Mouse (Mus musculus) heart, adult 18-20 months (tissue): ENCODE results near the gene Wdr92. TPM values are rescaled to one million over a fixed set of nuclear protein-coding genes. Genes with fewer than 3 reads are reported as not detected.
"Not testable (repeated sequence)": the region's sequence is repeated elsewhere in the genome, so short reads cannot be mapped to it uniquely, and the experiment has no call there.

Experiments used
- DNase-seq, 2 experiments: peaks; one replicate each; pipeline ENCODE4 v3.0.0; 2021 to 2022; ENCODE audit warnings: mixed read lengths in 1 of 2
- total RNA-seq, 2 experiments: library from RNA; stranded (reverse); gene quantifications; 2 replicates each; pipeline ENCODE4 v1.2.3; 2021

Wdr92 gene
- total RNA-seq, 2 experiments from 2014 or later: 11.1 to 11.7 TPM

- DNase-seq: peak; percentile 97 to 98
Observed at GRCm38 (mm10) chr11:17211258-17212140, 29.6 kb downstream of the Wdr92 start, which contains the start of gene Pno1. Pno1 (minus strand) TSS chr11:17211568.

GRCm38 (mm10) chr11:17212141-17212495 is 30.2 kb downstream of the Wdr92 start:
- no peak for DNase-seq

GRCm38 (mm10) chr11:17212903-17213509 is 31.1 kb downstream of the Wdr92 start:
- DNase-seq: no peak

- DNase-seq: no peak
Observed at GRCm38 (mm10) chr11:17215475-17215874, 33.6 kb downstream of the Wdr92 start.

- DNase-seq: no peak
Observed at GRCm38 (mm10) chr11:17221126-17221525, 39.2 kb downstream of the Wdr92 start.

- no peak for DNase-seq
Observed at GRCm38 (mm10) chr11:17232792-17233191, 50.9 kb downstream of the Wdr92 start.

- no peak for DNase-seq
Observed at GRCm38 (mm10) chr11:17236449-17237037, 54.6 kb downstream of the Wdr92 start.

GRCm38 (mm10) chr11:17238598-17238997 is 56.7 kb downstream of the Wdr92 start:
- DNase-seq: not testable (repeated sequence)

GRCm38 (mm10) chr11:17248715-17249114 is 66.8 kb downstream of the Wdr92 start:
- DNase-seq: no peak

GRCm38 (mm10) chr11:17256813-17257365 is 75.0 kb downstream of the Wdr92 start:
- DNase-seq: no peak

- DNase-seq: peak; percentile 95 to 97
Observed at GRCm38 (mm10) chr11:17257443-17257842, 75.5 kb downstream of the Wdr92 start, which contains the start of gene C1d. C1d (plus strand) TSS chr11:17257579.

GRCm38 (mm10) chr11:17257861-17258260 is 76.0 kb downstream of the Wdr92 start:
- no peak for DNase-seq

- no peak for DNase-seq
Observed at GRCm38 (mm10) chr11:17267176-17267575, 85.3 kb downstream of the Wdr92 start.

- DNase-seq: peak; percentile 36 to 62
Observed at GRCm38 (mm10) chr11:17268801-17269200, 86.9 kb downstream of the Wdr92 start.

- DNase-seq: peak; percentile 31 to 67
Observed at GRCm38 (mm10) chr11:17279959-17280358, 98.1 kb downstream of the Wdr92 start.

Other genes with a start within 250 kb of the Wdr92 start
- gene Fbxo48, start 230.7 kb upstream of the Wdr92 start, total RNA-seq: under 1 TPM in 1 of 2 experiments, not detected in 1; 0.25 TPM
- 1 to 10 TPM; 3.1 to 3.4 TPM for gene Cnrip1, start 130.5 kb upstream of the Wdr92 start, total RNA-seq
- gene Plek, start 129.7 kb upstream of the Wdr92 start, total RNA-seq: 1 to 10 TPM; 3.6 to 5.6 TPM
- 10 to 100 TPM; 65.7 to 66.1 TPM for gene Ppp3r1, start 22.8 kb upstream of the Wdr92 start, total RNA-seq
- 10 to 100 TPM; 33.1 to 35.1 TPM for gene Pno1, start 29.5 kb downstream of the Wdr92 start, total RNA-seq
- gene C1d, start 75.5 kb downstream of the Wdr92 start, total RNA-seq: 10 to 100 TPM; 34.8 to 35.7 TPM